14 mouse cellular contexts compared by ENCODE assay signal in genomic region chr3:30899407-30899806, GRCm38 (mm10).
"Had no signal": no experiment of that assay in that cellular context is flagged by ENCODE, and none has a peak within 500 bp of the region (broad histone marks: within the 10 kb centered on the region; RNA-seq: fewer than 3 reads in every experiment).

No protein-coding gene starts in this region.

- DNase-seq: lung, postnatal 14 days; lung, postnatal 36 days; right cerebral cortex, postnatal 14 days; thymus, adult 2 months; thymus, postnatal 25 days; thymus, postnatal 4 days had no signal

- H3K4me3 ChIP-seq: lung, embryonic 15.5 days; megakaryocyte, embryonic 14.5 days; midbrain, embryonic 13.5 days; midbrain, embryonic 15.5 days; neural tube, embryonic 12.5 days; stomach, embryonic 15.5 days had no signal

- H3K27ac ChIP-seq: lung, embryonic 15.5 days; macrophage; midbrain, embryonic 13.5 days; midbrain, embryonic 15.5 days; neural tube, embryonic 12.5 days; stomach, embryonic 15.5 days; stomach, postnatal 0 days had no signal

- H3K27me3 ChIP-seq: lung, embryonic 15.5 days; megakaryocyte, embryonic 14.5 days; midbrain, embryonic 13.5 days; midbrain, embryonic 15.5 days; neural tube, embryonic 12.5 days; stomach, embryonic 15.5 days had no signal

- H3K4me1 ChIP-seq: midbrain, embryonic 13.5 days; midbrain, embryonic 15.5 days; neural tube, embryonic 12.5 days; stomach, embryonic 15.5 days had no signal
